Mouse (Mus musculus) layer of hippocampus, adult 9-10 months (tissue): ENCODE measurements at regions not wholly inside any gene's neighbourhood (a gene's known extent, or its start where the extent isn't known, plus 50 kb on each side); places are given as distances from the start of the nearest gene placed in this dataset.

ENCODE experiments used
- DNase-seq: peaks from one replicate; pipeline ENCODE4 v3.0.0; 2022; ENCODE audit warnings: low spot score

DNA sequence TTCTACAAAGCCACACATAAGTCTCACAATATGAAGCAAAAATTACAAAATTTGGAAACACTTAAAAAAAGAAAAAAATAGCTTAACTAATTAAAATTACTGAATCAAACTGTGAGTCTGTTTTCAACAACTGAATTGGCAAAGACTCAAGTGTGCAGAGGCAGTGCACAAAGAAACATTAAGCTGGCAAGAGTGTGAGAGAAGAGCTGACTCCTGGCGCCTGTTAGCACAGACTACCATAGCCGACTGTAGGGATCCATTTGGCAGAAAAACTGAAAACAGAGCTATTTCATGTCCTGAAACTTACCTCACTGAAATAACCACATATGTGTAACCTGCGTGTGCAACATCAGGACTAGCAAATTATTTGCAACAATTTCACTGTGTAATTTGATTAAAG, 746.4 kb upstream of the Cypt12 start:
- DNase-seq = peak; percentile 5

DNA sequence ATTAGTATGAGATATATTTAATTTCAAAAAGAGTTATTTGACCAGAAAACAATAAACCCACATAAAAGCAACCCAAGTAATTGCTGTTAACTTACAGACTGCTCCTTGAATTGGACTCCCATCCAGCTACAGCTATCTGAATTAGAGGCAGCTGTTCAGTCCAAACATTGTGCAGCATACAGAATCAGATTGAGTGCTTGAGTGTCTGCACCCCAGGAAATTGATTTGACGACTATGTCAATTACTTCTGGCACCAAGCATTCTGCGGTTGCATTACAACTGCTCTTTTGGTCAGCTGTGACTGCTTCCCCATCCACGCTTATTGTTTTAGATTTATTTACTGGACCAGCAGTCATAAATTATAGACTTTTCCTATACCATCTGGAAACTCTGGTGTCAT, 734.2 kb upstream of the Cypt12 start:
- DNase-seq = no peak

DNA sequence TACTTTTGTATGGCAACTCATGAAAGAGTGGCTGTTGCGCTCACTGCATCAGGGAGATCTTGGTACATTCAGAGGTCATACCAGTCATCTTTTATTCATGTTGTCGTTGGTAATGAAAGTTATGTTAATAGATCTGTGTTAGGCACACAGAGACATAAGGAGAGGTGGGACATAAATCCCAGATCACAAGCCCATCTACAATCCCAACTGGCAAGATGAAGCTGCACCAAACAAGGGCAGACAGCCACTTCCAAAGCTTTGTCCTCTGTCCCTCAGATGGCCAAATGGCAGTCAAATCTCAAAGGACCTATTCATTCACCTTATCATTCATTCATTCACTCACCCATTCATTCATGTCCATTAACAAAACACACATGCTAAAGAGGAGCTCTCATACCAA, 731.4 kb upstream of the Cypt12 start:
- no peak for DNase-seq

DNA sequence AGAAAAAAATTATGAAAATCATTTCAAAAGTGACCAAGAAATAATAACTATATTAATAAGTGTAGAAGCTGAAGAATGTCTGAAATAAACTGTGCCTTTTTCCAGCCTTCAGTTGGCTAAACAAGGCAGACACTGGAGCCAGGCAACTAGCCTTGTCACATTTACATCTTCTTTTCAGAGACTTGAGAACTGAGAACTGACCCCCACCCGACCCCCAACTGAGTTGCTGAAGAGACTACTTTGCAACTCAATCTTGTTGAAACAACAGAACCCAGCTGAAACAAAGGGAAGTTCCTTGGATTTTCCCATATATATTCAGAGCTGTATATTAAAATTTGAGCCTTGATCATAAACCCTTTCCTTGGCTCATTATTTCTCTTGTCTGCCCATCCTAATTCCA, 709.8 kb upstream of the Cypt12 start:
- DNase-seq = no peak

DNA sequence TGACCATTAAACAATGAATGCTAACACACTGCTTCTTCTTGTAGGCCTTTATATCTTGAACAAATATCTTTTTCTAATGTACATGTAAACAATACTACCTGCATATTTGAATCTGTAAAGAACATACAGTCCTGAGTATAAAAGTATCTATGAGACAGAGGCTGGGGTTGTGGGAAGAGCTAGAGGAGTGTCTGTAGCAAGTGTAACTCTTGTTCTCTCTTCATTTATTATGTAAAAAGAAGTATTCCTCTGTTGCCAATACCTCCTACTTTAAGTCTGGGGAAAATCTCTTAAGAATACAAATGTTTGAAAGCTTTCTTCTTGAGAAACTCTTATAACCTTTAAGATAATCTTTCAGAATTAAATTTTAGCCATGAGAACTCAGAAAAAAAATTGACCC, 689.8 kb upstream of the Cypt12 start:
- no peak for DNase-seq

DNA sequence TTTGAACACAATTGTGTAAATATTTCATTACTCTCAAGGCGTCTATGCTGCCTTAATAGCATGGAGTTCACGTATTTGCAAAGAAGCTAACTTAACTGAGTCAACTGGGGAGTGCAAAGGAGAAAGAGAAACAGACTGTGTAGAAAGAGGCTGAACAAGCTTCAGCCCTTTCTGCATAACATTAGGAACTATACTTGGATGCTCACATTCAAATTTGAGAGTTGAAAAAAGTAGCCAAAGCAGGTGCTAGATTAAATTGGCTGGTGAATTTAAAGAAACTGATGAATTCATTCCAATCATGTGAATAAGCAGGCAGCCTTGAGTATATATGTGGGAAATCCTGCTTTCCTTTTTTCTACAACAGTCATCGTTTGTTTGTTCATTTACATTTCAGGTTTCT, 689.1 kb upstream of the Cypt12 start:
- DNase-seq = no peak

DNA sequence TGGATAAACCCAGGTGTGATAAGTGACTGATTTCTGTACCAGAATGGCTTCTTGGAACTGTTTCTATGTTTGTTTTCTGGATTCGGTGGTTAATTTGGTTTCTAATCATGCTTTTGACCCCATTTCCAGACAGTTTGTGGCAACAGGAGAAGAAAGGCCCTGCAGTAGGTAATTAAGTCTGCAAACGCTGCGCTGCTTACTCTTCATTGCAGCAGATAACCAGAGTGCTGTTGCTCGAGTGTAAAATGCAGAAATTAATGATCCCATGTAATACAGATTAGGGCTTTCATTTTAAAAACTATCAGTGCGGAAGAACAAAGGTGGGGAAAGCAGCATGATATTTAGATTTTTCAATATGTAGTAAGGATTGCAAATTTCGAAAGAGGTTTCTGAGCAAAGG, 667.0 kb upstream of the Cypt12 start:
- no peak for DNase-seq

DNA sequence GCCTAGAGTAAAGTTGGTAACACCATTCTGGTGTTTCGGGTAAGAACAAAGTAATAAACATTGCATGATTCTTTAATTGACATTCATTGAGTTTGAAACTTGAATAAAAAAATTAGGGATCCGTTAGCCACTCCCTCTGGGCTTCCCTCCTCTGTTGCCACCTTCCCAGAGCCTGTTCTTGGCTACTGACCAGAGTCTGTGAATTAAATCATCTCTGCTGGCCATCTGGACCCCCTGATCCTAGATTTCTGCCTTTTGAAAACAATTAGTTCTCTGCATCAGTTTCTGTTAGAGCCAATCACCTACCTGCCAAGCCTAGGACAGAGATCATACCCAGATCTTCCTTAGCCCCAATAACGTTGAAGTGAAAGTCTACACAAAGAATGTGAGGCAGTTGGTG, 665.3 kb upstream of the Cypt12 start:
- no peak for DNase-seq

DNA sequence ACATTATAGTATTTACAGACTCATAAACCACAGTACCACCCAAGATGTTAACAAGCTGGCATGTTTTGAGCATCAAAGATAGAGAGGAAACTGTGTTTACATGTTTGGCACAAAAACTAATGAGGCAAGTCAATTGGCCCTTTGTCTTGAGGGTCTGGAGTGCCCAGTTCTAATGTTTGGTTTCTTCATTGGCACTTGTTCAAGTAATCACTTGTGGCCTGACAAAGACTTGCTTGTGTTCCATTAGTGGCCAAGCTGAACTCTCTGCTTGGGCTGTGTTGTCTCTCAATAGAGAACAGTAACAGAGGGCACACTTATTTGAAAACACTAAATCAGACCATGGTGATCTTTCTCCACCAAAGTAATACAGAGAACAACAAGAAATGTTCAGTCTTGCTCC, 630.7 kb upstream of the Cypt12 start:
- DNase-seq = no peak

DNA sequence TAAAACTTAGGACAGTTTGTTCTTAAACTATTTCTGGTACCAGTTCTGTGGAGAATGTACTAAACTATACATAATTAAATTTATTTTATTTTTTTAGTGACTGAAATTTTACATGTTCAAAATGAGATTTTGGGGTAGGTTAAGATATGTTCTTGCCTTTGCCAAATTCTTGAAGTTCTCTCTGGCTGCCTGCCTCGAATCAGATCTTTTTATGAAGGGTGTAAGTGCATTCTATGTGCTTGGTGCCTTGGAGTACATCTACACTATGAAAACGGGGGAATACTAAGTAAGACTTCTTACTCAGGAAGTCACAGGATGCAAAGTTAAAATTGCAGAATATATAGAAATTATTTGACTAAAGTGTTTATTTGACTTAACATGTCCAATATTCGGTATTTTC, 629.8 kb upstream of the Cypt12 start:
- DNase-seq = no peak

DNA sequence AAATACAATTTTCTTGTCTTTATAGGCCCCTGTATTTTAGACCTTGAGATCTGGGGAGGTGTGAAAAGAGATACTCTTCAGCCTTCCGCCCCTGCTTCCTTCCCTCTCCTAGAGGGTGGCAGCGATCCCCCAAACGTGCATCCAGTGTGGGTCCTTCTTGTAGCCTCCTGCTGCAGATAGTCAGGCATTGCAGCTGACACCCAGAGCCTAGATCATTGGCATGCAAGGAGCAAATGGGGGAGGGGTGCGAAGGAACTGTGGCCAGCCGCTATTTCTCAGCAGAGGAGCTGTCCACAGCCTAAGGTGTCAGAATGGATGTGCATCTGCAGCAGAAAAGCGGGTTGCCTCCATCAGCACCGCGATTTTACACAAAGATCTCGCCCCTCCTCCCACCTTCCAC, 629.0 kb upstream of the Cypt12 start:
- no peak for DNase-seq

DNA sequence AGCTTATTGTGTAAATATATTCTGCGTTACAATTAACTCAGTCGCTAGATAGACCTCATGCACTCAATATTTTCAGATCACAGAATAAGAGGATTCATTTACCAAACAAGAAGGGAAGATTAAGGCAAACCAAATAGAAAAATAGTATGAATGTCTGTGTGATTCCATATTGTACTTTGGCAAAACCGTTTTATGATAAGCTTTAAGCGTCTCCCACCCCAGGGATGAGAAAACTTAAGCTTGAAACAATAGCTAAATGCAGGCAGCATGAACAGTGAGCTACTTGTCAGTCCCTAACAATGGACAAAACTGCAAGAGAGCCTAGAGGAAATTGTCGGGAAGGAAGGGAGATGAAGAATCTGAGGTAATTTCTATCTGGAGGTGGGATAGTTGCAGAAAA, 628.3 kb upstream of the Cypt12 start:
- no peak for DNase-seq

DNA sequence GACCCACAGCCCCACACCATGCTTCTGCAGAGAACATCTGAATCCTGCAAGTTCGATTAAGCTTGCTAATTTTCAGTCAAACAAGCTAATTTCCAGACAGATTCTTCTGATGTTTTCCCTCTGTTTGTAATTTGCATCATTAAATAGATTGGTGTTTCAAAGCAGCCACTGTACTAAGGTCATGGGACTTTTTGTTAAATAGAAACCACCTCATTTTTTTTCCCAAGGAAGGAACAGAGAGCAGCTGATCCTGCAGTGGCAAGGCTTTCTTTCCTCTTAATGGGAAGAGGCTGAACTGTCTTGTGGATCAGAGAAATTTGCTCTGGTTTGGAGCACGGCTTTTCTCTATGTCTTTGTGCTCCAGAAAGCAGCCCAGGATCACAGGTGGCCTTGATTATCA, 625.9 kb upstream of the Cypt12 start:
- no peak for DNase-seq

DNA sequence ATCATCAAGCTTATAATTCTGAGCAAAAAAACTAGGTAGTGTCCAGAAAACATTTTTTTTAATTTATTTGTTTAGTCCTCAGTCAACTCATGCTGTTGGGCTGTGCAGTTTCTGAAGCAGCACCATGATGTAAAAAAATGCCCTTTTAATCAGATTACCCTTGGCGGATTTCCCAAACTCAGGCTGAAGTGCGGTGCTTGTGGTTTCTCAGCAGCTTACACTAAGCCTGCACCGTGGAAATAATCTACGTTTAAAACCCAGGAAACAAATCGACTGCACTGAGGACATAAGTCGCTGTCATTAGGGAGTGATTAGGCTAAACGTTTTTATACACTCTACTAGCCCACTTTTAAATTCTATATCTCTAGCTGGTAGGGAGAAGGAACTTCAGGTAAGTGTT, 623.4 kb upstream of the Cypt12 start:
- DNase-seq = no peak

DNA sequence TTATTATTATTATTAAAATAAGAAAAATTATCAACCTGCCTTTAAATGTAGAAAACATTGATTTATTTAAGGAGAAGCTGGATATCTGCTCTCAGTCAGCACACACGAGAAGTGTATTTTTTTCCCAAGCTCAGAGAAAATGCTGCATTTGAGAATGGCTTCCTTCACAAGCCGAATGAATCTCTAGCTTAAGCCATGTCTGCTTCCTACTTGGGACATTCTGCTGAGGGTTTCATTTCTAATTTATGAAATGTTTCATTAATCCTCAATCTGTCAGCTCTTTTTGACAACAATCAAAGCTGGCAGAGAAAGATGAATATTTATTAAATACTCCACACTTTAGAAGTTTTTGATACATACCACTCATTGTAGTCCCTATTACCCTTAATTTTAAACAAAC, 622.4 kb upstream of the Cypt12 start:
- no peak for DNase-seq

DNA sequence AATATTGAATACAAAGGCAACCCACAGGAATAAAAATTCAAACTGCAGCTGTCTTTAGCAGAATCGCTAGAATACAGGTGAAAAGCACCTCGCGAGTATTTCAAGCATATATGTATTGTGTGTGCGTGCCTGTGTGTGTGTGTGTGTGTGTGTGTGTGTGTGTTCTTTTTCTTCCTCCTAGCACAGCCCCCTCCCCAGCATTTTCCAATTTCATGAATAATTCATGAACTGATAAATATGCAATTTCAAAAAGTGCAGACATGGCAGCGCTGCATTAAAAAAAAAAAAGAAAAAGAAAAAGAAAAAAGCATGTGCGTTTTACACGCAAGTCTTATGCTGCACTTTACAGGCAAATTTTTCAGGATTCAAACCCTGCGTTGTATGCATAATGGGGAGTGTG, 621.9 kb upstream of the Cypt12 start:
- no peak for DNase-seq

DNA sequence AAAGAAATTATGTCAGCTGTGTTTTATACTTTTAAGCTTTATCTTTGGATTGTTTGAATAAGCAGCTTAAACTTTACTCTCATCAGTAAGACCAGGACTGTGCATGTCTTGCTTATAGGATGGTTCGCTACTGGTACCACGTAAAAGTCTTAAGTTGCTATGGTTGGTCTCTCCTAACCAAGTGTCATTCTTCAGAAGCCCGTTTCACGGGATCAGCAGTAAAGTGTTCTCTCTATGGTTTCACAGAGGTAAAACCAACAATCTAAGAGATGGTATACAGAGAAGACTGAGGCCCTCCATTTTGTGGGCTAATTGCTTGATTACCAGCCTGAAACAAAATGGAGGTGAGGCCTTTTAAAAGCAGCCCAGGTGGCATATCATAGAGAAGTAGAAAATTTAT, 621.4 kb upstream of the Cypt12 start:
- DNase-seq = no peak

DNA sequence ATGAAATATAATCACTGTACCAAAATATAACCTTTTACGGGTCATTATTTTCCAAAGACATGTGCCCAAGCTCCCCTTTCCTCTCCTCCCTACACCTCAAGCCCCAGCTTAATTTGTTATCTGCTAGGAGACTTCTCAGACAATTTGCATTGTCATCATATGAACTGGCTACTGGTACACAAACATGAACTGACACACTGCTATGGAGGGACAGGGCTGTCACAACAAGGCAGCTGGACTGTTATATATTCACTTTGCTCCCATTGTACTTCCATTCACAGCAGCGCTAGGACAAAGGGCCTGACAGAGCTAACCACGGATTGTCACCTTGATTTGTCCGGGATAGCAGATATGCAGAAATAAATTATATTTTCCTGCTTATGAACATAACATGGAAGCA, 620.5 kb upstream of the Cypt12 start:
- no peak for DNase-seq

DNA sequence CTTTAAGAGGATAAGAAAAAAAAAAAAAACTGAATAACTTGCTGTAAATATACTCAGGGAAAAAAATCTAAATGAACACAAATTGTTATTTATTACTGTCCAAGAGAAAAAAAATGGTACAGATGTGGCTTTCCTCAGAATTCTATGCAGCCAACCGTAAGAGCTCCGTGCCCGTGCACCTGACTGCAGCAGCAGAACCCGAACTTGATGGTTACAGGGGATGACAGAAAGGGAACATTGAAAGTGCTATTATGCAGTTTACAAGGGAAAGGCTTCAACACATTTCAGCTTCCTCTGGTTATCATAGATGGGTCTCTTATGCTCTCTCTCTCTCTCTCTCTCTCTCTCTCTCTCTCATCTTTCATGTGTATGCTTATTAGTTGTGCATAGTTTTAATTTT, 618.8 kb upstream of the Cypt12 start:
- DNase-seq = no peak

DNA sequence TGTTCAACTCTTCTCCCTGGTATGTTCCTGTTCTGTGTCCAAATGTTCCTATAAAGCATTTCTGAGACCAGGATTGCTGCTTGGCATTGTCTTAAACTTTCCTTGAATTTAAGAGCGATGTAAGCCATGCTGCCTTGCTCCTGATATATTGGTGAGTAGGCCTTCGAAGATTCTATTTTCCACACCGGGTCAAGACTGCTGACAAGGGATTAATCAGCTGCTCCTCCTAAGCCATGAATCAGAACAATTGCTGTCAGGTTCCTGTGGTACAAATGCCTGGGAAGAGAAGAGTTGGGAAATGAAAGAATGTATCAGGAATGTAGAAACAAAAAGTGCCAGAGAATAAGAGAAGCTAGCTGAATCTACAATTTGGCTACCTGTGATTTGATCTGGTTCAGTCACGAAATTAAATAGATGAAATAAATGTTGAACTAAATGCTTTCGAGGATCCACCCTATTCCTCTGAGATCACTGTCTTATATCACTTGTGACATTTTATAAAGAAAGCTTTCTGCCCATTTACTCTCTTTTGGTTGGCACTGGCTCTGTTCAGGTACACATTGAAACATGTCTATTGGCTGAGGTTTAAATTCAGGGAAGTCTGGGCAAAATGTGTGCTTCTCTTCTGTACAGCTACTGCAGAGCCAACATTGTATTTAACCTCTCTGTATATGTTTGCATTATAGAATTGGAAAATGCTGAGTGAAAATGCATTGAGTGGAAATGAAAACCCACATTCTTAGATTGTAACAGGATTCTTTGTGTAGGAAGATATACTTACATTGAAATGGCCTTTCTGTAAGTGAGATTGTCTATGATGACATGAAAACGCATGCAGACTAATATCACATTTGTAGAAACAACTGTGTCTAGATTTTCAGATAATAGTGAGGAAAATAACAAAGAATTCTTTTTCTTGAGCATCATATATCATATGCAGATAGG, 617.5 kb upstream of the Cypt12 start:
- DNase-seq = no peak

DNA sequence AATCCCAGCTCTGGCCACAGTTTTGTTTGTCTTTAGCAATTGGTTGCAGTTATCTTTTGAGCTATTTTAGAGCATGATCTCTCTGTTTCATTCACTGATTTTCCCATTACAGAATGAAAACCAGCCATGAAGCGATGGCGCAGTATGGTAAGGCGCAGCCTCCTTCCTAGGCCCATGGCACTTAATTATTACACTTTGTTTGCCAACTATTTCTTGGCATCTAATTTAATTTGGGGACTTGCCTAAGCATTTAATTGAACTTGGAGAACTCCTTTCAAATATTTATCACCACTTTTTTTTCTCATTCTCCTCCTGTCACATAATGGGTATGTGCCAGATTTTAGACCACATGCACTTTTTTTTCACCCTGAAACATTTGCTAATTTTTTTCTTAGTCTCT, 588.0 kb upstream of the Cypt12 start:
- no peak for DNase-seq
